In genomic region chr10:95082634-95083033, GRCm38 (mm10) we compare ENCODE assay signal across 20 mouse cellular contexts.
DNase-seq lines count a peak whose midpoint lies in the region; ATAC-seq lines count a peak whose summit lies in the region.
"Had no signal": no experiment of that assay in that cellular context is flagged by ENCODE, and none has a peak within 500 bp of the region (broad histone marks: within the 10 kb centered on the region; RNA-seq: fewer than 3 reads in every experiment).

No protein-coding gene starts in this region.

- DNase-seq in frontal cortex, adult 2 months (ENCODE audit: extremely low spot score in 1 of 2, low spot score in 1 of 2) = peak; percentile 11 to 50
- no peak for DNase-seq in frontal cortex, postnatal 25 days (ENCODE audit: low spot score in 2 of 2)
- DNase-seq in thymus, postnatal 14 days = peak; percentile 35
- DNase-seq in thymus, postnatal 25 days = no peak
- peak; percentile 52 for DNase-seq in layer of hippocampus, adult 9-11 months
- DNase-seq in telencephalon, adult 2 months (ENCODE audit: low read depth, low spot score) = peak; percentile 36
- no peak for DNase-seq in adrenal gland, postnatal 25 days
- DNase-seq: cerebellum, postnatal 36 days; gastrocnemius, postnatal 25 days; heart, postnatal 14 days had no signal

- no peaks in the 10 kb centered on the region for H3K27me3 ChIP-seq in heart, embryonic 11.5 days (ENCODE audit: control insufficient read depth, insufficient read depth, low read length)
- H3K27me3 ChIP-seq: hindbrain, embryonic 15.5 days; Patski had no signal

- no peak for ATAC-seq in heart, embryonic 11.5 days (replicated peaks; ENCODE audit: insufficient number of reproducible peaks, low FRiP score, low TSS enrichment)
- ATAC-seq: forebrain, embryonic 14.5 days; intestine, embryonic 16.5 days; Patski had no signal

- H3K4me3 ChIP-seq in heart, embryonic 11.5 days (ENCODE audit: low read depth, low read length) = no peak overlapping the region
- H3K4me3 ChIP-seq: heart, embryonic 10.5 days; hindbrain, embryonic 15.5 days; kidney, embryonic 15.5 days; limb, embryonic 12.5 days; midbrain, embryonic 12.5 days had no signal

- H3K4me1 ChIP-seq in heart, embryonic 11.5 days (ENCODE audit: control insufficient read depth, insufficient read depth, low read length) = no peaks in the 10 kb centered on the region
- H3K4me1 ChIP-seq: midbrain, embryonic 12.5 days had no signal

- H3K36me3 ChIP-seq in heart, embryonic 11.5 days (ENCODE audit: control insufficient read depth, insufficient read depth, low read length) = no peaks in the 10 kb centered on the region
- H3K36me3 ChIP-seq: heart, embryonic 10.5 days; hindbrain, embryonic 15.5 days; kidney, embryonic 15.5 days; limb, embryonic 12.5 days; midbrain, embryonic 12.5 days had no signal

- H3K9ac ChIP-seq in heart, embryonic 11.5 days (ENCODE audit: low read depth, low read length) = no peak overlapping the region
- H3K9ac ChIP-seq: hindbrain, embryonic 15.5 days; kidney, embryonic 15.5 days; limb, embryonic 12.5 days; liver, embryonic 14.5 days; midbrain, embryonic 12.5 days had no signal

- no peak overlapping the region for H3K27ac ChIP-seq in heart, embryonic 11.5 days (ENCODE audit: low read depth, low read length)
- H3K27ac ChIP-seq: heart, embryonic 10.5 days; hindbrain, embryonic 15.5 days; kidney, embryonic 15.5 days; limb, embryonic 12.5 days; liver, embryonic 14.5 days; midbrain, embryonic 12.5 days had no signal

- whole genome bisulfite sequencing in heart, embryonic 11.5 days (ENCODE audit: insufficient replicate concordance) = 88% methylated on average over 5 of the region's 5 CpGs

- H3K4me2 ChIP-seq in heart, embryonic 11.5 days = no peak overlapping the region
- H3K4me2 ChIP-seq: hindbrain, embryonic 15.5 days; kidney, embryonic 15.5 days; limb, embryonic 12.5 days; midbrain, embryonic 12.5 days had no signal

- no peaks in the 10 kb centered on the region for H3K9me3 ChIP-seq in heart, embryonic 11.5 days (replicated peaks; ENCODE audit: control insufficient read depth, low read length)
- H3K9me3 ChIP-seq: heart, embryonic 10.5 days; hindbrain, embryonic 15.5 days; kidney, embryonic 15.5 days; limb, embryonic 12.5 days; midbrain, embryonic 12.5 days had no signal

Comparison
In these comparisons a context has a peak if more than half of its experiments do, and no peak if none do; other contexts are left out.
1. DNase-seq: peak in frontal cortex, adult 2 months (2 of 2), thymus, postnatal 14 days (single experiment), layer of hippocampus, adult 9-11 months (single experiment) and telencephalon, adult 2 months (single experiment); none in frontal cortex, postnatal 25 days (0 of 2), thymus, postnatal 25 days (single experiment) and adrenal gland, postnatal 25 days (single experiment).